Mouse (Mus musculus) lung, postnatal 0 days (tissue): ENCODE measurements at regions not wholly inside any gene's neighbourhood (a gene's known extent, or its start where the extent isn't known, plus 50 kb on each side); places are given as distances from the start of the nearest gene placed in this dataset.

ENCODE experiments used
- CTCF ChIP-seq: IDR thresholded peaks from 2 replicates; pipeline ENCODE4 v1.5.1; 2016; ENCODE audit warnings: antibody characterized with exemption, mild to moderate bottlenecking
- EP300 ChIP-seq: IDR thresholded peaks from 2 replicates; pipeline ENCODE4 v1.6.1; 2016; ENCODE audit warnings: antibody characterized with exemption, mild to moderate bottlenecking, control low read depth

DNA sequence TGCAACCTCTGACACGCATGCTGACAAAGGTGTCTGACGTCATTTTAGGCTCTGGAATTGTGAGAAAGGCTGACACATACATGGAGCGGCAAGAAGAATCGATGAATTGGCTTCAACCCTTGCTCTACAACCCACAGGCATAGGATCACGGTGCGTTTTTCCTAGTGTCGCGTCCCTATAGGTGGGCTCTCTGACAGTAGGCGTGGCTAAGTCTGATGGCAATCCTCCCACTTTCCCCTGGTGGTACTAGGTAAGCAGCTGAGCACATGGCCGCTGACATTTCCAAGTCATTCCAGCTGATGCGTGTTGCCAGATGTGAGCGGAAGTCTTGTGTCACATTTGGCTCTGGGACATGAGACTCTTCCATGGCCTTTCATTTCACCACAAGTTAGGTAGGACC, 89.1 kb upstream of the Mdm1 start:
- TF ChIP-seq CTCF (no peak), EP300 (no peak)
